Mouse (Mus musculus): ENCODE data around the gene Ms4a8a.
"Not testable (repeated sequence)": the region's sequence is repeated elsewhere in the genome, so short reads cannot be mapped to it uniquely, and the experiment has no call there.

Gene Ms4a8a

GRCm38 (mm10) chr19:11080934-11081333 lies at the start of gene Ms4a8a:
TSS of gene Ms4a8a (minus strand) at chr19:11081102.
- no peak for DNase-seq (ENCODE audit: low spot score in 2 of 2)

DNA sequence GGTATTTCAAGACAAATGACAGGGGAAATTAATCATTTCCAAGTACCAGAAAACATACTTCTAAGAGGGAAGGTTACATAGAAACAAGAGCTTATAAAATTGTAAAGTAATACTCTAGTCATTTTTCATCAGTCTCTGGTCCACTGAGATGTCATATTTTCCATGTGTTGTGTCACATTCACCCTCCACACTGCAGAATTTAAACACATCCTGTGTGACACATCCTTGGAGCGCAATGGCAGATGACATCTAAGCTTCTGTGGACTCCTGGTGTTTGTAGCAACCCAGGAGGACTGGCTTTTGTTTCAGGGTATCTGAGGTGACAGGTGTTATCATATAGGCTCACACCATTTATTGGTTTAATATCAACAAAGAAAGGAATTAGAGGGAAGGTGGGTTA lies 48.8 kb upstream of the Ms4a8a start:
- no peak for DNase-seq (ENCODE audit: low spot score in 2 of 2)

DNA sequence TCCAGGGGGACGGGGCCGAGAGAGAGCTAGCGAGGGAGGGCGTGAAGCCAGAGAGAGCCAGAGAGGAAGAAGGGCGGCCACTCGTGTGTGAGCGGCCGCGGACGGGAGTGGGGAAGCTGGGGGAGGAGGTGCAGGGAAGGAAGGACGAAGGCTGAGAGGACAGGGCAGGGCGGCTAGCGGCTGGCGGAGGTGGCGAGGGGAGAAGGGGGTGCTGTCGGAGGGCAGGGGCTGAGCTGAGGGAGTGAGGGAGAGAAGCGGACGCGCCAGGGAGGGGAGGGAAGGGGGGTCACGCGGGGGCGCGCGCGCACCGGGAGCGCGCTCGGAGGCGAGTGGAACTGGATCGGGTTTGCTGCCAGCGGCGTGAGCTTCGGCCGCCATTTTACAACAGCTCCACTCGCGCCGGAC lies 40.1 kb upstream of the Ms4a8a start:
- not testable (repeated sequence) for DNase-seq (ENCODE audit: low spot score in 2 of 2)

GRCm38 (mm10) chr19:11119338-11119737 lies 38.4 kb upstream of the Ms4a8a start:
- no peak for DNase-seq (ENCODE audit: low spot score in 2 of 2)

- DNase-seq (ENCODE audit: low spot score in 2 of 2), result no peak
Observed at GRCm38 (mm10) chr19:11107746-11108145, 26.8 kb upstream of the Ms4a8a start.

GRCm38 (mm10) chr19:11101880-11102279 lies 21.0 kb upstream of the Ms4a8a start:
- no peak for DNase-seq (ENCODE audit: low spot score in 2 of 2)

- no peak for DNase-seq (ENCODE audit: low spot score in 2 of 2)
Observed at GRCm38 (mm10) chr19:11098401-11098800, 17.5 kb upstream of the Ms4a8a start.

DNA sequence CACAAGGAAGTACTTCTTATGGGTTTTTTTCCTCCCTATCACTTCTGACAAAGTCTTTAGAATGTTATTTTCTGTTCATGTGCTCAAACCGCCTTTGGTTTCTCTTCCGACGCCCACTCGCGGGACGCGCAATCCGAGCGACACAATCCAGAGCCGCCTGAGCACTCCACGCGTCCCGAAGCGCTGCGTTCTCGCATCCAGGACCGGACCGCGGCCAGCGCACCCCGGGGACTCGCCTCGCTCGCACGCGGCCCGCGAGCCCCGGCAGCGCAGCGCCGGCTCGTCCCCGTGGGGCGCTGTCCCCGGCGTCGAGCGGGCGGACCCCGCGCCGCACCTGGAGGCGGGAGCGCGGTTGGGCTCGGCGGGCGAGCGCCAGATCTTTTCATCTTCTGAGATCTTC lies 11.2 kb upstream of the Ms4a8a start:
- DNase-seq (ENCODE audit: low spot score in 2 of 2), result not testable (repeated sequence)

- DNase-seq (ENCODE audit: low spot score in 2 of 2), result no peak
Observed at GRCm38 (mm10) chr19:11070364-11070763, 10.5 kb downstream of the Ms4a8a start.

DNA sequence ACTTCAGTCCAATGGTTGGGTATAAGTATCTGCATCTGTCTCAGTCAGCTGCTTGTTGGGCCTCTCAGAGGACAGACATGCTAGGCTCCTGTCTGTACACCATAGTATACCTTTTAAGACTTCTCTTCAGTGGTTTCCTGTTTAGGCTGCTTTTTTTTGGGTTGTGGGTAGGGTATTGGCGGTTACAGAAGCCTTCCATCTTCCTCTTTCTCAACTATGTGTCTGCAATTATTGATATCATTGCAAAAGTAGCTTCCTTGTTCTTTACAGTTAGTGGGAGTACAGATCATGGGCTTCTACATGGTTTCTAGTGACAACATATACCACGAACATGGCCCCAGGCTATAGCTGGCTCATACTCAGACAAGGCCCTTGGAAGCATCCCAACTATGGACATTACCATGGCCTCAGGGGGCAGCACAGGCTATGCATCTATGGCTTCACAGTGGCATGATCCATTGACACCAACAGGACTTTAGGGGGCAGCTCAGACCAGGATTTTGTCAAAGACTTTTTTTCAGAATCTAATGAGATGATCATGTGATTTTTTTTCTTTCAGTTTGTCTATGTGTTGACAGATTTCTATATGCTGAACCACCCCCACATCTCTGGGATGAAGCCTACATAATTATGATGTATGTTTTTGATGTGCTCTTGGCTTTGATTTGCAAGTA lies 15.6 kb downstream of the Ms4a8a start:
- DNase-seq (ENCODE audit: low spot score in 2 of 2), result no peak

DNA sequence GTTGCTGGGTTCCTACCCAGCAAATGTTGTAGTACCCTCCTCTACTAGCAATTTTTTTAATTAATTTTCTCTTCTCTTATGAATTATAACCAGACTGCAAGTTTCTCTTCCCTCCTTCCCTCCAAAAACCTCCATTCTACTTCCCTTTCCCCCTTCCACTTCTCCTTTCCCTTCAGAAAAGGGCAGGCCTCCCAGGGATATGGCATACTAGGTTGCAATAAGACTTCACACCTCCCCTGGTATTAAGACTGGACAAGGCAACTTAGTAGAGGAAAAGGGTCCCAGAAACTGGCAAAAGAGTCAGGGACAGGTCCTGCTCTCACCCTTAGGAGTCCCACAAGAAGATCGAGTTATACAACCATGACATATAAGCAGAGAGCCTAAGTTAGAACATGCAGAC lies 20.0 kb downstream of the Ms4a8a start:
- no peak for DNase-seq (ENCODE audit: low spot score in 2 of 2)

GRCm38 (mm10) chr19:11059967-11060366 lies 20.9 kb downstream of the Ms4a8a start:
- DNase-seq (ENCODE audit: low spot score in 2 of 2), result no peak

DNA sequence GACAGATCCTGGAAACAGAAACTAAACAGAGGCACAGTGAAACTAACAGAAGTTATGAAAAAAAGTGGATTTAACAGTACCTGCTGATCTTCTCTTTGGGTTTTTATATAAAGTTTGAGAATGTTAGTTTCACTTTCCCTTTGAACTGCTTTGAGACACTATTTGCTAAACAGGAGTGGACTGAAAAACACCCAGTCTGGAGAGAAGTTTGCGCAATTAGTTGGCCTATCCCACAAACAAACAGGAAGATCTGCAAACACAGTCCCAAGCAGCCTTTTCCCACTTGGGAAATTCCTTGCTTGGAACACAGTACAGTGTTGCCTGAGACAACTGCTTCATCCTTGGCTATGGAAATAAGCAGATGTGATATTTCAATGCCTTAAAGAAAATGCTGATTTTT lies 25.2 kb downstream of the Ms4a8a start:
- not testable (repeated sequence) for DNase-seq (ENCODE audit: low spot score in 2 of 2)

- DNase-seq (ENCODE audit: low spot score in 2 of 2), result no peak
Observed at GRCm38 (mm10) chr19:11053277-11053676, 27.6 kb downstream of the Ms4a8a start.

GRCm38 (mm10) chr19:11052877-11053276 lies 28.0 kb downstream of the Ms4a8a start:
- no peak for DNase-seq (ENCODE audit: low spot score in 2 of 2)

DNA sequence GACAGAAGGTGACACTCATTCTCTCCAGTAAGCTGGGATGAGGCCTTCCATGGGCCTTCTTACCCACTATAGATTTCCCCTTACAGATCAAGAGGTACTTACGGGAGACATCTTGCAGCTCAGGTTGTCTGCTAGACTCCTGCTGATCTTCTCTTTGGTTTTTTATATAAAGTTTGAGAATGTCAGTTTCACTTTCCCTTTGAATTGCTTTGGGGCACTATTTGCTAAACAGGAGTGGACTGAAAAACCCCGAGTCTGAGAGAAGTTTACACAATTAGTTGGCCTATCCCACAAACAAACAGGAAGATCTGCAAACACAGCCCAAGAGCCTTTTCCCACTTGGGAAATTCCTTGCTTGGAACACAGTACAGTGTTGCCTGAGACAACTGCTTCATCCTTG lies 30.6 kb downstream of the Ms4a8a start:
- no peak for DNase-seq (ENCODE audit: low spot score in 2 of 2)

DNA sequence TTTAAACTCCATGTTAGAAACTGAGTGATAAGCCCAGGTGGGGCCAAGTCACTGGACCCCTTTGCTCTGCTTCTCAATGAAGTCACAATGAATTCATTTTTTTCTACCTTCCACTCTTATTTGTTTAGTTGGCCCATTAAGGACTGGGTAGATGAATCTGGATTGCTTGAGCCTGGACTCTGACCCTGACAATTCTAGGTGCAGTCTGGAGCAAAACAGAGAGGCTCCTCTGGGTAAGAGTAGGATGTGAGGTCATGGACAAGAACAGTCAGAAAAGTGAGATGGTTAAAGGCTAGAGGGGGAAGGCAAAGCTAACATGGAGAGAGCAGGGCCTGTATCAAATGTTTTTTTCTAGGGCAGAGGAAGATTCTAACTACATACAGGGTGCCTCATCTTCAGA lies 31.5 kb downstream of the Ms4a8a start:
- DNase-seq (ENCODE audit: low spot score in 2 of 2), result no peak

DNA sequence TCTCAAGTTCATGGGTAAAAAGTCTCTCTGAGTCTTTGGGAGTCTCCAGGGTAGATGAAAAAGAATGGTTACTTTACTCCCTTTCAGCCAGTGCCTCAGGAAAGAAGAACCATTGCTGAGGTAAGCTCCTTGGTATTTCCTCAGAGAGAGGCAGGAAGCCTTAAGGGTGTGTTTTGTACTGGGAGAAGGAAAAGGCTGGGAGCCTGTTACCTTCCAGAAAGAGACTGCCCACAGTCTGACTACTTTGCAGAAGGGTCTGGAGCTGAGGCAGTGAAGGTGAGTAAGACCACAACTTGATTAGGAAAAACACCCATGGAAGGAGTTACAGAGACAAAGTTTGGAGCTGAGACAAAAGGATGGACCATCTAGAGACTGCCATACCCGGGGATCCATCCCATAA lies 32.4 kb downstream of the Ms4a8a start:
- no peak for DNase-seq (ENCODE audit: low spot score in 2 of 2)

DNA sequence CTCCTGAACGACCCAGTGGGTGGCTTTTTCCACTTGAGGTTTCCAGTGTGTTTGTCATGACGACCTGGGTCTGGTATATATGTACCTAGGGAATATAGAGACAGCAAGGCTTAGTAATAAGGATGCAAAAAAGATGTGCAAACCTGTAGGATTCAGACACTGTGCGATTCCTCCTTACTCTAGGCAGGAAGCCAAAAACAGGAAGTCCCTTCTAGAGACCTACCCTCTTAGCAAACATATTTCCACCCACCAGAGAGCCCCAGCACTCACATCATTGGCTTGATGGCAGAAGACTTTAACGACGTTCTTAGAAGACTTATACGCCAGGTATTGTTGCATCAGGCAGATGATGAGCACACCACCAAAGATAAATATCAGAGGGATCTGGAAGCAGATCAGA lies 32.9 kb downstream of the Ms4a8a start:
- no peak for DNase-seq (ENCODE audit: low spot score in 2 of 2)

- peak; percentile 26 to 43 for DNase-seq (ENCODE audit: low spot score in 2 of 2)
Observed at GRCm38 (mm10) chr19:11044996-11045711, 35.7 kb downstream of the Ms4a8a start.

GRCm38 (mm10) chr19:11044671-11044995 lies 36.3 kb downstream of the Ms4a8a start:
- DNase-seq (ENCODE audit: low spot score in 2 of 2), result no peak

GRCm38 (mm10) chr19:11037570-11037969 lies 43.3 kb downstream of the Ms4a8a start:
- no peak for DNase-seq (ENCODE audit: low spot score in 2 of 2)

GRCm38 (mm10) chr19:11022382-11022781 lies 58.5 kb downstream of the Ms4a8a start:
- DNase-seq (ENCODE audit: low spot score in 2 of 2), result no peak

GRCm38 (mm10) chr19:11017891-11018290 lies 63.0 kb downstream of the Ms4a8a start, which contains the start of gene Ms4a18:
TSS of gene Ms4a18 (minus strand) at chr19:11018031.
- DNase-seq (ENCODE audit: low spot score in 2 of 2), result no peak
